Mouse (Mus musculus) cerebellum, adult (tissue): ENCODE data around the gene Gas6.
A peak's percentile ranks its signal among the peaks of the same experiment; 100 is the strongest.

Experiments used
- ATAC-seq: cut with Nextera tagmentation; 2 replicates; pipeline ENCODE4 v1.9.2; 2017; ENCODE audit warnings: mild to moderate bottlenecking, moderate library complexity, mixed read lengths; ENCODE audit not compliant: insufficient number of reproducible peaks, low FRiP score, low TSS enrichment

Gene Gas6

DNA sequence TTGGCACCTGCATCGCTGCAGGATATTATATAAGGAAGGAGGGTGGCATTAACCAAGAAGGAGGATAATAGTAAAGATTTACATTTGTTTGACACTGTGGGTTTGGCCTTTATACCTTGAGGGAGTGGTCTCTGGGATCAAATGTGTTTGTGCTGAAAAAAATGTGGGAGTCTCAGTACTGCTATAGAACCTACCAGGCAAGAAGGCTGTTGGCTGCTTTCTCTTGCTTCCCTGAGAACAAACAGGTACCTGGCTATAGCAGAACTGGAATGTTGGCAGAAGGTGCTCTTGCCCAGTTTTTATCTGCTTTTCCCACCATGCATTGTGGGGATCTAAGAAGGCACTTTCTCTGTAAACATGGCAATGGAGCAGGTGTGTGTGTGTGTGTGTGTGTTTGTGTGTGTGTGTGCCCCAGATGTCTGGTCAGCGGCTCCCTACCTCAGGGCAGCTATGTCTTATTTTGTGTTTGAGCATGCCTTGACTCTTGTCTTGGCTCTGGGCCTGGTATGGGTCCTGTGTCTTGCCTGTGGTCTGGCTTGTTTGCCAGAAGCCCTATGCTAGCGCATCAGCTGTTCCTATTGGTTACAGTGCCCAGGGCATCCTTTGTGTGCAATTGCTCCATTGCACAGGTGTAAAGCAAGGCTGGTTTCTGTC, 13.1 kb upstream of the Gas6 start:
- no peak for ATAC-seq

DNA sequence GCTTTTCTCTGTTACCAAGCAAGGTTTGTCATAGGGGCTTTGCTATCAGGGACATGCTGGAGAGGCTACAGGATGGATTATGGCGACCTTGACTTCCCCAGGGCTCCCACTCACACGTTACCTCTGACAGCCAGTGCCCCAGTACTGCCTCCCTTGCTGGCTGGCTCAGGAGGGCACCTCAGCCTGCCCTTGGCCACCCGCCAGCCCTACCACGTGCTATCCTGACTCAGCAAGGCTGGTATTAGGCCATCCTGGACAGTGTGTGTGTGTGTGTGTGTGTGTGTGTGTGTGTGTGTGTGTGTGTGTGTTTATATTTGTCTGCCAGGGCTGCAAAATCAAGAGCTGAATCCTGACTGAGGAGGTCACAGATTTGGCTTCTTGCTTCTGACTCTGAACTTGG, 12.6 kb upstream of the Gas6 start:
- ATAC-seq: no peak

DNA sequence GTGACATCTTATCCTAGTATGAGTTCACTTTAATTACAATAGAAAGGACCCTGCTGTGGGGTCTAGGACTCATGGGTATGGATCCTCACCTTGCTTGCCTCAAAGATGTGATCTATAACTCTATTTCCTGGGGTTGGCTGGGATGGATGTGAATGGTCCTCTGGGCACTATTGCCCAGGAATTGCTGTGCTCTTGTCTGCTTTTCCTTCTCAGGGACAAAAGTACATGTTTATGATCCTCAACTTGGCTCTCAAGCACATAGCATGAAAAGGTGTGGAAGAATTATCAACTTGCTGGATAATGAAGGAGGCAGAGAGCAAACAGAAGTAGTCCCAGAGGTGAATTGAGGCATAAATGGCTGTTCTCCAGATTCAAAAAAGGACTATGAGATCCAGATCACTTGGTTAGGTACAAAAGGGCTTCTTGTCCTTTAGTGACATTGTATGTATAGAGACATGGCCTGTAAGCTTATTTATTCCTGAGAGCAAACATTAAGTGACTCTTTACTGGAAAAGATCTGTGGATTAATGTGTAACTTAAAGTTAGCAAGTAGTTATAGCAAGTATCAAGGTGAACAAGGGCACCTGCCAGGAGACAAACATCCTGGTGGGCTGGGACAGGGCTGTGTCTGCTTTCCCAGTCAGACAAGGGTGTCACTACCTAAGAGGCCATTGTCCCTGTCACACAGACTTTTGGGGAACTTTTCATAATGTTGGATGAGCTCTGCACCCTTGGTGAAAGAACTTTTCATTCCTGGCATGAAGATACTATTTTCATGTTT, 10.8 kb upstream of the Gas6 start:
- no peak for ATAC-seq

DNA sequence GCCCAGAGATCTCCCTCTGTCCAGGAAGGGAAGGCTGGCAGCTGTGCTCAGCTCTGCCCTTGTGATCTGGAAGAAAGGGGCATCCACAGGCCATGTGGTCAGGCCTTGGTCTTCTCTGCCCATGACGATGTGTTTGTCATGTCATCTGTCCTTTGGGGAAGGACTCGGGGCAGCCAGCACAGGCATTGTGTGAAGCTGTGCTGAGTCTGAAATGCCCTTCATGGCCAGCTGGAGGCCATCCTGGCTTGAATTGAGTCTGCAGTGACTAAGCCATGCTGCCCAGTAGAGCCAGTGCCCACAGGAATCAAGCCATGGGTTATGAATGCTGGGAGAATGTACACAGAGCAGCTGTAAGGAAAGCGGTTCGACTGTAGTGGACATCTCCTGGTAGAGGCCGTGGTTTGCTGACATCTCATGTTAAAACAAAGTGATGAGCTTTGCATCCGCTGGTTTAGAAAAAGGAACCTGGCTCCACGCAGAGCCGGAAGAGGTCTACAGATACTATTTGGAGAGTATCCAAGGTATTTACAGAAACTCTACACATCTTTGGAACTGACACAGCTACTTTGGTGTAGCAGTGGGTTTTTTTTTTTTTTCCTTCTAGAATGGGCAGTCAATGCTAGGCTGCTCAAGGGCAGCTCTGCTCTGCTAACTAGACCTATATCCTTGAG, 9.8 kb upstream of the Gas6 start:
- ATAC-seq: no peak

DNA sequence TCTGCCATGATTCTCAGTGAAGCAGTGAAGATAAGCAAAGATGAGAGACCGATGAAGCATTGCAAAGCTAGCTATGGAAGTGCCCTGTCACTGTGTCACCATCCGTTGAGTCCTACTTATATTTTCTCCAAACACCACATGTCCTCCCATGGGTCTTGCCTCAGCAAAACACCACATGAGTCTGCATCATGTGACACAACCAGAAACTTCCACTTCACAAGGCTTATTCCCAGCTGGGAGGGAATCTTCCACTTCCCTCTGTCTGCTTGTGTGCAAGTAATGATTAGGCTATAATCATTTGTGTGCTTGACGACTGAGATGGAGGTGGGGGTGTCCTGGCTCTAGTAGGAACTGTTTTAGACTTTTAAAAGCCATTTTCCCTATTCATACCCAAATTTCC, 6.9 kb upstream of the Gas6 start:
- no peak for ATAC-seq

DNA sequence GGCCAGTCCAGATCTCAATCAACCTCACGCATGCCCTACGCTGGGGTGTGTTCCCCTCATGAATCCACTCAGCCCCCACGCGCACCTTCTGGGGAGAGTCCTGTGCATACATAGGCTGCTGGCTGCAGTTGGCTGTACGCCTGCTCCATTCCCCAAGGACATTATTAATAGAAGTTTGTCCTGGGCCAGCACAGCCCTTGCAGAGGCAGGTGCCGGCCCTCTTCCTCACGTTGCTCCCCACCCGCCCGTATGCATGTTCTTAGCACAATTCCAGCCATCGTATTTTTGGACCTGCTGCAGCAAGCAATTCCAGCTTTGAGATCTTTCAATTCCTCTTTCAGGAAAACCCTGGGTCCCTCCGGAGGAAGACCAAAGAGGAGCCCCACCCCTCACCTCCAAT, 1.3 kb downstream of the Gas6 start:
- ATAC-seq: no peak

DNA sequence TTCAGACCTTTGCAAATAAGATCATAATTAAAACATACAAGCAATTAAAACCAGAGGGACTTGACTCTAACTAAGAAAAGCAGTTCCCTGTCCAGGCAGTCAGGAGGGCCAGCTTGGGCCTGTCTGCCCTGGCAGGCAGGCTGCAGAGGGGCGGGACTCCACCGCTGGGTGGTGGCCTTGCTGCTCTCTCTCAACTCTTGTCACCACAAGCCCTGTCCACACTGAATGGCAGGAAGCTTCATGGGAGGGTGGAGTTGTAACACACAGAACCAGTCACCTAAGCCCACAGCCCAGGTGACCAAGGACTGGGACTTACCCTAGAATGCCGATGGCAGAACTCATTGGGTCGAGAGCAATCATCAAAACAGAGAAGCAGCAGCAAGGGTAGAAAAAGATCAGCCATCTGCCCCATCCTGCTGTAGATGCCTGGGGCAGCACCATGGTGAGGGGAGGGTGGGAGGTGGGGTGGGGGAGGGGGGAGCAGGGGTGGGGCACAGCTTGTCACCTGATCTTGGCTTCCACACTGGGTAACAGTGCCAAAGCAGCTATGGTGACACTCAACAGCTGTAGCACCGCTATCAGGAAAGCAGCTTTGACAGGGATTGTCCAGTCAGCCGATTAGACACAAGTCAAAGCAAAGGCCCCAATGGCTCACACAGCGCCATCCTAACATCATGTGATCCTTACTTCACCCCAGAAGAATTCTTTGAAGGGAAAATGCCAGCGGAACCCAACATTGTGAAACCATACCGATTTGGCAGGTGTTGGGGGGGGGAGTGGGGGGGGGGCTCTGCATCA, 1.9 kb downstream of the Gas6 start:
- ATAC-seq: no peak

DNA sequence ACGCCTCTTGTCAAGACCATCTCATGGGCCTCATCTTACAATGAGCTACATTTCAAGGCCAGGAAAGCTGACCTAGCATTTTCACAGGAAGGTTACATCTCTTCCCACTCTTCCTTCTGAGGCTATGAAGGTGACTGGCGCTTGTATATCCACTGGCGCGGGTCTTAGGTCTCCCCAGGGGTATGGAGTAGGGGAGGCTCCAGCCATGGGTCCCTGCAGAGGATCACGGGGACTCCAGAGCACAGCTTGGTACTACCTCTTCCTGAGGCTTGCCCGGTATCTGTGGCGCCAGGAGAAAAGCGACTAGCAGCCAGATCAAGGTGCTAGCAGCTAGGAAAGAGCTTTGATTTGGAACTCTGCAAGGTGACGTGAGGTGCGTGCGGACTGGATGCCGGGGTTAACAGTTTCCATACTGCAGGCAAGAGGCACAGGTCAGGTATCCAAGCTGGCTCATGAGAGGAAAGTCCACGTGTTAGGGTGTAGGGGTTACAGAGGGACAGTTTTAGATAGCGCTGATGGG, 2.7 kb downstream of the Gas6 start:
- no peak for ATAC-seq

DNA sequence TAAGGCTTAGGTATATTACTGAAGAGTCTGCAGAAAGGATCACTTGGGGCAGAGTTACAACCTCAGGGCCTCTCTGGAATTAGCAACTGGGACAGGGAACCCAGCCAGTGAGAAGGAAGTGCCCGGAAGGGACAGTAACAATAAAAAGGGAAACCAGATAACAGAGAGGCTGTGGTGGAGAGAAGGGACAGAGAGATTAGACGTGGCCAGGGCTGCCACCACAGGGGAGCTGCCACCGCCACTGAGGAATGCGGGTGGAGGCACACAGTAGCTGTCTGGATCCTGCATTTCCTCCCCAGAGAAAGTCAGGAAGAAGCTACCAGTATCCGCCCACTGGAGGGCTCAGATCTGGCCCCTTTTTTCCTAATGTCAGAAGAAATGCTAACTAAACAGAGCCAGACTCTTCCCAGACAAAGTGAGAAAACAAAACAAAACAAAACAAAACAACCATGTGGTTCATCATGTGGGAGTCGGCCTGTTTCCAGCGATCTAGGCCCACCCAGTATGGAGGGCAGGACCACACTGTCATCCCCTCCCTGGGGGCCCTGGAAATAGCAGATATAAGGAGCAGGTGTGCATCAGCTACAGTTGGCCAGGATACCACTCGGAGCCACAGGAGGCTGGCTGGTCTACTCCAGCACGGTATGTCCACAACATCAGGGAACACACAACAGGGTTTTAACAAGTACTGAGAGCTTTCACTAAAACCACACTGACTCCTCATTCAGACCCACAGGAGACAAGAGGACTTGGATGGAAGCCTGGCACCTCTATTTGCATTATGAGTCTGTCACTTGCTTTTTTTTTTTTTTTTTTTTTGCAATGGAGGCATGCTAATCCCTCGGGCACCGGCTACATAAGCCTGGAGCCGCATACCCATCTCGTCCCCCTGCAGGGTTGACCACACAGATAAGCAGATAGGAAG, 4.0 kb downstream of the Gas6 start:
- no peak for ATAC-seq

DNA sequence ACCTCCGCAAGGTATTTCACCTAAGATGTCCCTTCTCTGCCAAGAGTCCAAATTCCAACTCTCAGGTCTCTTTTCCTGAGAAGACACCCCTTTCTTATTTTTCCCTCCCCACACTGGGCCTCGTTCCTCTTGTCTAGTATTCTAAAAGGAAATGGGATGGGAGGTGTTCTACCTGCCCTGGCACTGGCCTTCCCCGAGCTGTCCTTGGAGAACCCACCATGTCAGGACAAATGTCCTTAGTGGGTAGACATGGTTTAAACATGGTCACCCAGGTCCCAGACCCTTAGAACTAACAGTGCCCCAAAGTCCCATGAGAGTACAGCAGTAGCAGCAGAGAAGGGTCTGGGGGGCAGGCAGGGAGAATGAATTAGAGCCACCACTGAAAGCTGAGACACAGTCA, 4.9 kb downstream of the Gas6 start:
- ATAC-seq: no peak

DNA sequence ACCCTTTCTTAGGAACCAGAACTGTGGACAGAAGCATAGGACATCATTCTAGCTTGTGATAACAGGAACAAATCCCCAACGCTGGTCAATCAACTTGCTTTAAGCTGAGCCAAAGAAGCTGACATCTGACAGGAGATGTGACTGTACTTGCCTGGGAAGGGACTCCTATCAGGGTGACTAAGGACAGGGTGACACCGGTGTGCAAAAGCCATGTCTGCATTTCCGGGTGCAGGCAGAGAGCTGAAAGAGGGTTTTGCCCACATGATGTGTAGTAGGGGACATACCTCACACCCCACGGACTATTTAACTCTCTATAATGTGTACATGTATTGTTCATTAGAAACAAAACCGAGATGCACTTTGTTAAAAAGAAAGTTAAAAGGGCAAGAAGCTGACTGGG, 11.1 kb downstream of the Gas6 start:
- no peak for ATAC-seq

DNA sequence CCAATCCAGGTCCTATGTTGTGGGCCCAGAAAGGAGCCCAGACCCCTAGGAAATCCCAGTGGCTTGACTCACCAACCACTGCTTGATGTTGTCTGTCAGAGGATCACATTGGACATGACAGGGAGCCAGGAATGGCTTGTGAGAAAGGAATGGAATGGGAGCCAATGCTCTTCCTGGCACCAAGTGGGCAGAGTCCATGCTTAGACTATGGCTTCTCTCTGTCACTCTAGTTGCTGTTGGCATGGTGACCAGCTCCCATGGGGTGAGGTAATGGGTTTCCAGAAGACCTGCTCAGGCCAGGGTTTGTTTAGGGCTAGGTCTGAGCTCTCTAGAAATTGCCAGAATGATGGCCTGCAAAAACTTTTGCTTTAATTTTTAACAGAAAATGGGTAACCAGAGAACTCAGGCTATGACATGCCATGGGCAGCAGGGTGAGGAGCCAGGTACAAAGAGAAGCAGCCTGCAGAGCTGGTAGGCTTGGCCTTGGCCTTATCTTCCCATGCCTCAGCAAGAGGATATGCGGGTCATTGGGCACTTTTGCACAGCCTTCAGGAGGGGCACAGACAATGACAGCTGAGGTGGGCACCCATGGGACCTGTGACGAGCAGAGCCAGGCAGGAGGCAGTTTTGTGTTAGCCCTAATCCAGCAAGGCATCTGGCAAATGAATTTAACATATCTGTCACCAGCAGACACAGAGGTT, 12.0 kb downstream of the Gas6 start:
- ATAC-seq: peak; percentile 26; the same call in 1 of the 2 replicates

DNA sequence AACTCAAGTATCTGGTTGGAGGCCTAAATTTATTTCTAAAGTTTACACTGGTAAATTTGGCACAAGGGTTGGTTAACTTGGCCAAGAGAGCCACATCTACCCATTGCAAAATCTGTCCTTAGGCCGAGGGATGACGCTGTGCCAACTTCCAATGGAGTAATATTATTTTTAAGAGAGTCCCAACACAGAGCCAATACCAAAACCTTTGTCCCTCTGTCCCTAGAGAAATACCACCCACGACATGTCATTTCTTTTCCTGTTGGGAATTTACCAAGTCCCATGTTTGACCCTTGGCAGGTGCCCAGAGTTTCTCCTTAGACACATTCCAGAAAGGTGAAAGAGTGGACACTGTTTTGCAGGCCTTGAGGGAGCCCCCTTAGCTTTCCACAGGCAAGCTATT, 12.7 kb downstream of the Gas6 start:
- ATAC-seq: no peak

DNA sequence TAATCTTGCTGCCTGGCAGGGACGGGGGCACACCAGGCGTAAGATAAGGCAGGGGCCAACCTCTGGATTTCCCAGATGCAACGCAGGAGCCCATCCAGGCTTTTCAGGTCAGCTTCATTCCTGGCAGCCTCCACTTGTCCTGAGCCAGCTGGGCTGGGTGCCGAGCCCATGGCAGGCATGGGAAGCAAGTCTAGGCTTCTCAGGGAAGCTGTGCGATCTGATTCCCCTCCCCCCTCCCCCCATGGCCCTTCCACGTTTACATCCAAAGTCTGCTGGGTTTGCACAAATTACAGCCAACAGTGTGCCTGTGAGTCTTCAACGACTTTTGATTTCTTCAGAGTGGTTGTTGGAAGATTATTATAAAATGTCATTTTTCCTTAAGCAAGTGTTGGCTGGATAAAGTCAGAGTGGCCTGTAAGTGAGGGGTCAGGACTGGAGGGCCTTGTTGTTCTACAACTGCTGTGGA, 13.2 kb downstream of the Gas6 start:
- ATAC-seq: no peak

DNA sequence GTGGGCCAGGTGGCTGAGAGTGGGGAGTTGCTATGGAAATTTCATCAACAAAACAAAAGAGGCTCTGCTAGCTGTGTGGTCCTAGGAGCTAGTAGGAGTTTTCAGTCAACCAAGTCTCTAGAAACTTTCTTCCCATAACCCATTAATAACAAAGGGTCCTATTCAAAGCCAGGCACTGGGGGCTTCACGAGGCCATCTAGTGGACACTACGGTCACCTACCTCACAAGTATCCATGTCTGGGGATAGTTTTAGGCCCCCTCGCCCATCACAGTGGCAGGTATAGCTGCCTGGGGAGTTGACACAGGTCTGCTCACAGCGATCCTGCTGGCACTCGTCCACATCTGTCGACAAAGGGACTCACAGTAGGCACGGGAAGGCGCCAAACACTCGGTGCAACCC, 18.4 kb downstream of the Gas6 start:
- no peak for ATAC-seq

DNA sequence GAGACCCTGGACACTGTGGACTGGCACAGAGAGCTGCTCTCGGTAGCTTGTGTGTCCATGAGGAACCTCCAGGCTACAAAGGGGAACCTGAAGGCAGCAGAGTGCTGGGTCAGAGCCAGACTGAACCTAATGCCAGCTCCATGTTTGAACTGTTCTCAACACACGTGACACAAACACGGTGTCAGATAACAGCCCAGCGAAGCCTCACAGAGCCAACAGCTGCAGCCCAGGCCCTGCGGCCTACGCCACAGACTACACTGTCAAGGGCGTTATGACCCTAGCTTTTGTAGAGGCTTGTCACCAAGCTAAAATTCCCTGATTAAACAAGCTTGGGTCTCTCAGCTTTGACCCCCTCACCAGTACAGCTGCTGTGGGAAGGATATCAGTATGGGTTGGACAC, 22.0 kb downstream of the Gas6 start:
- no peak for ATAC-seq

DNA sequence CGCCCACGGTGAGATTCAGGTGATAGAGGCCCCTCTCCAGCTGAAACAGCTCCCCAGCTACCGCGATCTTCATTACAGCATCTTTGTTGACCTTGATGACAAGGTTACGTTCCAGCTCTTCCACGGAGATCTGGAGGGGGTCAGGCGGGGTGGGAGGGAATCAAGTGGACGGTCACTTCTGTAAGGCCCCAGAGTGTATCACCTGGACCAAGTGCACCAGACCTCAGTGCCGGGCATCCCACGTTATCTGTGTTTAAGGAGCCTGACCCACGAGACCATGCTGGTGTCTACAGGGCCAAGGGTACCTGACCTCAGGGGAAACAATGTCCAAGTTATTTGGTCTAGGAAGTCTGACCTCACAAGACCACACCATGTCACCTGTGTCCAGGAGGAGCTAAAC, 22.8 kb downstream of the Gas6 start:
- ATAC-seq: no peak

DNA sequence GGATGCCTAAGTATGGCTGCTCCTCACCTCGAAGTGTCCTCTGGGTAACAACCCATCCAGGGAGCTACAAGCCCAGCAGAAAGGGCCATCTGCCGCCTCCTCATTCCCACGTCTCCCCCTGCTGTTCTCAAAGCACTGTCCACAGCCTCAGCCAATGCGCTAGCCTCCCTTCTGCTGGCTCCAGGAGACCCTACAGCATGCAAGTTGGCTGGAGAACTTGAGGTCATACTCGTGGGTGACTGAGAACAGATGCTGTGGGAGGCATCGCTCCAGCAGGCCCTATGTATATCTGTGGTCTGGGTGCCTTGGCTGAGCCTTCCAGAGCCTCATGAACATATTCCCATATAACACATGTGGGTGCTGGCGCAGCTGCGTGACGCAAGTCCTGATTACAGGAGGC, 25.6 kb downstream of the Gas6 start:
- no peak; the same call in 1 of the 2 replicates for ATAC-seq

DNA sequence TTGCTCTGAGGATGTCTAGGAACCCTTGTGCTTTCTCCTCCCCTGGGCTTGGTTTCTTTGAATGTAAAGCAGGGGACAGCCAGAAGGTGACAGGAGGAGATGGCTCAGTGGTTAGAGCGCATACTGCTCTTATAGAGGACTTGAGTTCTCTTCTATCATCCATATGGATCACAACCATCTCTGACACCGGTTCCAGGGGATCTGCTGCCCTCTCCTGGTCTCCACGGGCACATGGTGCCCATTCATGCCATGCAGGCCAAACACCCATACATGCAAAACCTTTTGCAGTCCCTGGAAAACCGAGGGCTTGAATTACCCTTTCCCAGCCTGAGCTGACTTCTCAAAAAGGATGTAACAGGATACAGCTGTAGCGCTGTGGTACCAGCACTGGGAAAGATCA, 27.3 kb downstream of the Gas6 start:
- no peak for ATAC-seq
